Mouse (Mus musculus) neural tube, embryonic 15.5 days (tissue): ENCODE data around the gene Adamtsl1. TPM values are rescaled to one million over a fixed set of nuclear protein-coding genes. Genes with fewer than 3 reads are reported as not detected.

Experiments
- ATAC-seq: fragments of 200-750 bp; cut with Nextera tagmentation; 2 replicates; pipeline ENCODE4 v1.8.0; 2017; ENCODE audit warnings: mild to moderate bottlenecking, moderate TSS enrichment, moderate library complexity; ENCODE audit not compliant: low FRiP score
- H3K27ac ChIP-seq: fragments of 300-500 bp; sonication (generic); replicated peaks from 2 replicates; pipeline ENCODE4 v1.5.1; 2015; ENCODE audit warnings: mild to moderate bottlenecking, inconsistent platforms
- H3K27me3 ChIP-seq: fragments of 300-500 bp; sonication (generic); replicated peaks from 2 replicates; pipeline ENCODE4 v1.6.1; 2015; ENCODE audit warnings: inconsistent platforms
- H3K36me3 ChIP-seq: fragments of 300-500 bp; sonication (generic); 2 replicates; pipeline ENCODE4 v1.6.1; 2015; ENCODE audit warnings: inconsistent platforms
- H3K4me1 ChIP-seq: fragments of 300-500 bp; sonication (generic); 2 replicates; pipeline ENCODE4 v1.6.1; 2015; ENCODE audit warnings: inconsistent platforms
- H3K4me2 ChIP-seq: fragments of 300-500 bp; sonication (generic); 2 replicates; pipeline ENCODE4 v1.6.1; 2015; ENCODE audit warnings: inconsistent platforms, mild to moderate bottlenecking, moderate library complexity
- H3K4me3 ChIP-seq: fragments of 300-500 bp; sonication (generic); replicated peaks from 2 replicates; pipeline ENCODE4 v1.5.1; 2015; ENCODE audit warnings: mild to moderate bottlenecking, inconsistent platforms
- H3K9ac ChIP-seq: fragments of 300-500 bp; sonication (generic); replicated peaks from 2 replicates; pipeline ENCODE4 v1.6.1; 2015; ENCODE audit warnings: mild to moderate bottlenecking, inconsistent platforms
- H3K9me3 ChIP-seq: fragments of 300-500 bp; sonication (generic); replicated peaks from 2 replicates; pipeline ENCODE4 v1.6.1; 2016; ENCODE audit warnings: inconsistent platforms
- WGBS: fragments of 180-500 bp; shearing (Covaris S2); methylation state at CpG from one replicate; pipeline ENCODE4 v1.1.7; 2015; ENCODE audit warnings: mixed read lengths; 5-methylcytosine and 5-hydroxymethylcytosine counted together
- polyA plus RNA-seq: library from polyadenylated mRNA; unstranded; fragments of >200 nt; fragmentation: Nextera tagmentation; extraction: Ambion mirVana; gene quantifications from 2 replicates; pipeline ENCODE4 v1.2.1, GENCODE M21; 2015

Adamtsl1 gene
- polyA plus RNA-seq, 1 experiment from 2014 or later, result 13.0 TPM

DNA sequence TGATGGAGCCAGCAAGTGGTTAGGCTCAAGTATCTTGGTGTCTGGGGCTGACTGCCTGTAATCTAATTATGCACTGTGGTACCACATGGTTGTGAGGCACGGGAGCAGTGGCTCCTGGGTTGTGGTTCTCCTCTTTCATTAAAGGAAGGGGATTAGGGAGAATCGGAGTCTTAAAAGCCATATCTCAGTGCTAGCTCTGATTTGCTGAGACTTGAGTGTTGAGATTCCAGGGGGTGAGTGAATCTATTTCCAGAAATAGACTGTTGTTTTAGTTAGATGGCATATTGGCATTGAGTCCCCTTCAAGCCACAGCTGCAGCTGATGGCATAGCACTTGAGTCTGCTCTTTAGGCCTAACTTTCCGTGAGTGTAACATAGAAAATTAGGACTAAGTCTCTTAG is 877.2 kb downstream of the Adamtsl1 start:
- Histone ChIP-seq H3K27me3 (no peaks in the 10 kb centered on the region), H3K4me2 (no peak overlapping the region), H3K9me3 (no peaks in the 10 kb centered on the region), H3K4me3 (no peak overlapping the region), H3K36me3 (no peaks in the 10 kb centered on the region), H3K9ac (no peak overlapping the region), H3K27ac (no peak overlapping the region), H3K4me1 (no peaks in the 10 kb centered on the region)
- no peak for ATAC-seq
- 85% methylated on average over 3 of the region's 3 CpGs for WGBS

DNA sequence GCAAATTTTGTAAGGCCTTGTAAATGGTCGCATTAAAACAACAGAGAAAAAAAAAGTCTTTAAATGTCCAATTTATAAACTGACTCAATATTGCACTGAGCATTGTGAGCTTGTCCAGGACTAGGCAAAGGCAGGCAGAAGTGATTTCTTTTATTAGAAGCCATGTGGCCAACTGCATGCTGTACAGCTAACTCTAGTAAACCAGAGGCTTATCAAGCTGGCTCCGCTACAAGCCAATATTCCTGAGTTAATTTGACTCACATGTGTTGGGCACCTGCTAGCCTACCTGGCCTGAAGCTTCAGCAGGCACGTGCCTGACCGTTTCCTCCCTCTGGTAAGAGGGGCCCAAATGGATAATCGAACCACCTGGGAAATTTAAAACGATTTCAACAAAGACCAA is 881.7 kb downstream of the Adamtsl1 start:
- Histone ChIP-seq H3K36me3 (no peaks in the 10 kb centered on the region), H3K4me3 (no peak overlapping the region), H3K9me3 (no peaks in the 10 kb centered on the region), H3K4me2 (no peak overlapping the region), H3K27ac (no peak overlapping the region), H3K4me1 (0 out of 2 replicates have a peak, but pooled peaks cover 4% of the 10 kb centered on the region), H3K9ac (no peak overlapping the region), H3K27me3 (no peaks in the 10 kb centered on the region)
- ATAC-seq, result no peak
- WGBS, result 71% methylated on average over 6 of the region's 6 CpGs

DNA sequence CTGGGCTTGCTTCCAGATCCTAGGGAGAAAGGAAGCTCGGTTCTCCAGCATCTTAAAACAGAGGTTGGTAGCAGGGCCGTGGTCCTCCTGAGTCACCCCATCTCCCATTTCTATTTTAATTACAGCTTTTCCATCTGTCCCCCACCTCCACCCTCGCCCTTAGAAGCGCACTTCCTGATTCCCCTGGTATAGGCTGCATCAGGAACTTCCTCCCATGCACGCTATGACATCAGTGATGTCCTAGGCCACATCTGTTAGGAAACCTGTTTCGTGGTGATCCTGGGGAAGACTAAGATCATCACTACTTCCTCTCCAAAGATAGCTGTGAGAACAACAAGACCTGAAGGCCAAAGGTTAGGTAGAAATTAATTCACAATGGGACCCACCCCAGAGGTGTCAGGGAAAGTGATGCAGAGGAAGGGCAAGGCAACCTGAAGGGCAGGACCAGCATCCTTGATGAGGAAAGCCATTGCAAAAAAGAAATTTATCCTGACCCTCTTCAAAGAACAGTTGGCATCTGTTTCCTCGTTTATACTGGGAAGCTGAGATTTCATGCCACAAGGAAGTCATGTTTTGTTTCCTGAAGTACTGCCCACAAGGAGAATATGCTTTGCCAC is 882.8 kb downstream of the Adamtsl1 start:
- no peak overlapping the region for H3K4me3 ChIP-seq
- H3K36me3 ChIP-seq, result no peaks in the 10 kb centered on the region
- H3K4me2 ChIP-seq, result no peak overlapping the region
- H3K9me3 ChIP-seq, result no peaks in the 10 kb centered on the region
- H3K9ac ChIP-seq, result no peak overlapping the region
- no peak for ATAC-seq
- WGBS, result 72% methylated on average over 7 of the region's 7 CpGs
- H3K27ac ChIP-seq, result peak overlapping the region; percentile 23; the same call in 1 of the 2 replicates
- no peaks in the 10 kb centered on the region for H3K27me3 ChIP-seq
- 0 out of 2 replicates have a peak, but pooled peaks cover 4% of the 10 kb centered on the region for H3K4me1 ChIP-seq

DNA sequence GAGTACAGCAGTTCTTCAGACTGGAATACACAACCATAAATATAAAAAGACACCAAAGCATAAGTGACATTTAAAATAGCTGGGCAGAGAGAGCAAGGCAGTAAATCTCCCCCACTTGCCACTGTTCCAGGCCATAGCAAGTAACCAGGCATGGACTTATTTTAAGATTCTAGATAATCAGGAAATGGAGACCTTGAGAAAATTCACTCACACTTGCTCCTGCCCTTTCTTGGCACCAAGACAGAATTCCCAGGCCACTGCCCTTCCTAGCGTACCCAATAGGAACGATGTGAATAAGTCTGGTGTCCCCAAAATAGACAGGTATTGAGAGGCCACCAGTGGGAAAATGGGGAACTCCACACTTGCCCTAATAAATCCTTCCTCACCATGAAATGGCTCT is 883.5 kb downstream of the Adamtsl1 start:
- ATAC-seq, result peak; percentile 41; the same call in 1 of the 2 replicates
- Histone ChIP-seq H3K4me3 (no peak overlapping the region), H3K27ac (no peak overlapping the region; the same call in 1 of the 2 replicates), H3K4me2 (no peak overlapping the region), H3K36me3 (no peaks in the 10 kb centered on the region), H3K27me3 (no peaks in the 10 kb centered on the region), H3K4me1 (0 out of 2 replicates have a peak, but pooled peaks cover 4% of the 10 kb centered on the region), H3K9ac (no peak overlapping the region), H3K9me3 (no peaks in the 10 kb centered on the region)
- 16% methylated on average over 2 of the region's 2 CpGs for WGBS

DNA sequence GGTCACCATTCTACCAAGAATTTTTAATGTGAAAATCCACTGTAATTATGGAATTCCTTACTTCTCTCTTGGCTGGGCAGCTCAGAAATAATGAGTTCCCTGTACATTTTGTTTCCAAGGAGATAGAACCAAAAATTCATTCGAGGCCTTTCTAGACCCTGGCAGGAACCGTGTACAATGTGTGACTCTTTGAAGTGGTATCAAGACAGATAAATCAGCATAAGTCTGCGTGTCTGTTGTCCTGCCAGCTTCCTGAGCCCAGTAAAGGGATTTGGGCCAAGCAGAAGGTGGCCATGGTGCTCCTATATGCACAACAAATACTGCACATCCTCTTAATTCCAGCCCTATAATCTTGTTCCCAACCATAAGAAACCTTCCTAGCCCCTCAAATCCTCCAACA is 887.1 kb downstream of the Adamtsl1 start:
- WGBS, result 48% methylated on average over 3 of the region's 3 CpGs
- no peaks in the 10 kb centered on the region for H3K36me3 ChIP-seq
- H3K4me1 ChIP-seq, result 0 out of 2 replicates have a peak, but pooled peaks cover 4% of the 10 kb centered on the region
- no peaks in the 10 kb centered on the region for H3K27me3 ChIP-seq
- no peak overlapping the region for H3K27ac ChIP-seq
- H3K4me2 ChIP-seq, result no peak overlapping the region
- H3K4me3 ChIP-seq, result no peak overlapping the region
- H3K9ac ChIP-seq, result no peak overlapping the region
- ATAC-seq, result no peak
- H3K9me3 ChIP-seq, result no peaks in the 10 kb centered on the region

DNA sequence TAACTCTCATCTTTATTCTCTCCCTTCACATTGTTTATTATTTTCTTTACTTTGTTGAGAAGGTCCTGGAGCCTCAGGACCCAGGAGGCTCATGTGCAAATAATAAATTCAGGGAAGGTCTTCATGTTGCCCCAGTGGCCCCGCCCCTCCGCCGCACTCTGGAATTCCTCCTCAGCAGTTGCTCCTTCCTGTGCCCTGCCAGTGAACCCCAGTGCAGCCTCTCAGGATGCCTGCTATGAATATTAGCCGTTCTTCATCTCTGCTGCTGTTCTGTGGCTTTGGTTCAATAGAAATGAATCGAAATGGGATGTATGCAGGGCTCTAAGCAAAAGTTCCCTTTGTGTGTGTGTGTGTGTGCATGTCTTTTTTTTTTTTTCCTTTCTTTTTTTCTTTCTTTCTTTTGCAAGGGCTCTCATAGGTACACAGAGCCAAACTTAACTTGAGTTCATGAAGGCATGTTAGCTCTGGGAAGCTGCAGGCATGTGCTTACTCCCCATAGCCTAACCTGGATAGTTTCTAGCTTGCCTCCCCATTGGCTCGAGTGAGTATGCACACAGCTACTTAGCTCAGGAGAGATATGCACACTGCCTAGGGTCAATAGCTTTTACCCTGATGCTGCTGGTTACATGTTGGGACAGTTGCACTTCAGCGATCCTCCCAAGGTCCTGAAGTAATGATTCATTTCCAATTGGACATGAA is 892.7 kb downstream of the Adamtsl1 start:
- Histone ChIP-seq H3K27ac (no peak overlapping the region), H3K27me3 (no peaks in the 10 kb centered on the region), H3K9ac (no peak overlapping the region), H3K9me3 (no peaks in the 10 kb centered on the region), H3K4me3 (no peak overlapping the region), H3K4me2 (no peak overlapping the region), H3K36me3 (no peaks in the 10 kb centered on the region), H3K4me1 (0 out of 2 replicates have a peak, but pooled peaks cover 4% of the 10 kb centered on the region)
- ATAC-seq, result no peak
- WGBS, result 62% methylated on average over 7 of the region's 7 CpGs

DNA sequence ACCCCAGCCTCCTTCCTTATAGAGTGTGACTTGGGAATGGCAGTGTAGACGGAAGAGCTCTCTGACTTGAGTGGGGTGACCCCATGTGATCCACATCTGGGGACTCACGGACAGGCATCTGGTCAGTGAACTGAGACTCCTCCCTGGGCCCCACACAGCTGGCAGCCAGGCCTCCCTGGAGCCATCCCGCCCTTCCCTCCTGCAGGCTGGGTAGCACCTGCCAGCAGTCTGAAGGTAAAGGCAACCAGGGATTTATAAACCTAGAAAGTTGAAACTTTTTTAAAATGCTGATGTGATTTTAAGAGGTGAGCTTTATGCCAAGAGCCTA is 893.2 kb downstream of the Adamtsl1 start:
- Histone ChIP-seq H3K27ac (no peak overlapping the region), H3K36me3 (no peaks in the 10 kb centered on the region), H3K27me3 (no peaks in the 10 kb centered on the region), H3K9me3 (no peaks in the 10 kb centered on the region), H3K4me3 (no peak overlapping the region), H3K4me1 (0 out of 2 replicates have a peak, but pooled peaks cover 4% of the 10 kb centered on the region), H3K4me2 (no peak overlapping the region), H3K9ac (no peak overlapping the region)
- WGBS, result 69% methylated on average over 3 of the region's 3 CpGs
- ATAC-seq, result no peak

DNA sequence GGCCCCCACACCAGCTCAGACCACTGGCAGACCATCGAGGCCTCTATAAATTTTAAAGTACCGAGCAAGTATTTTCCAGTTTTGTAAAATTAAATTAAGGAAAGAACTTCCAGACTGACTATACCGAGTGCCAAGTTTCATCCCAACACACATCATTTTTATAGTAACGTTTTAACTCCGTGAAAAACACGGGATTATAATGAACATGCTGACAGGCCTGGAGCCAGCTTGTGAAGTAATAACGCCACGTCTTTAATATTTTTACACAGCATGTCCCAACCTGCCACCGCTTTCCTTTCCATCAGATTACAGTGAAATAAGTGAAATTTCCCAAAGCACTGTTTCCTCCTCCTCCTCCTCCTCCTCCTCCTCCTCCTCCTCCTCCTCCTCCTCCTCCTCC is 894.4 kb downstream of the Adamtsl1 start:
- H3K4me1 ChIP-seq, result 0 out of 2 replicates have a peak, but pooled peaks cover 4% of the 10 kb centered on the region
- no peak overlapping the region for H3K27ac ChIP-seq
- no peaks in the 10 kb centered on the region for H3K36me3 ChIP-seq
- H3K27me3 ChIP-seq, result no peaks in the 10 kb centered on the region
- ATAC-seq, result no peak
- no peak overlapping the region for H3K9ac ChIP-seq
- no peak overlapping the region for H3K4me2 ChIP-seq
- H3K9me3 ChIP-seq, result no peaks in the 10 kb centered on the region
- H3K4me3 ChIP-seq, result no peak overlapping the region
- WGBS, result 86% methylated on average over 9 of the region's 9 CpGs

DNA sequence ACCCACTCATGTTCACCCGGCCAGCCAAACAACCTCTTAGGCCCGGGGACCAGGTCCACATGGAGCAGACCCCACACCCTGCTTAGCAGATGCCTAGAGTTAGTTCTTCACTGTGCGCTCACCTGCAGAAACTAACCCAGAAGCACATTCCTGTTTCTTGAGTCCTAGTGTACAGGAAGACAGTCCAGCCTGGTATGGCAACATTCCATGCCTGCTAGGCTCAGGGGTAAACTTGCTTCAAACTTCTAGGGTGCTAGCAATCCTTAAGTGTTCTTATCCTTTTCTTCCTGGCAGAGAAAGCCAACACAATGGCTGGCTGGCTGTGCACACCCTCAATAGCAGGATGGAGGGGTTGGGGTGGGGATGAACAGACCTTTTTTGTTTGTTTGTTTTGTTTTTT is 897.0 kb downstream of the Adamtsl1 start:
- Histone ChIP-seq H3K36me3 (no peaks in the 10 kb centered on the region), H3K4me2 (no peak overlapping the region), H3K9ac (no peak overlapping the region), H3K27ac (no peak overlapping the region), H3K9me3 (no peaks in the 10 kb centered on the region), H3K4me3 (no peak overlapping the region), H3K4me1 (0 out of 2 replicates have a peak, but pooled peaks cover 4% of the 10 kb centered on the region), H3K27me3 (no peaks in the 10 kb centered on the region)
- no peak for ATAC-seq
- WGBS, result 96% methylated on average over 3 of the region's 3 CpGs

DNA sequence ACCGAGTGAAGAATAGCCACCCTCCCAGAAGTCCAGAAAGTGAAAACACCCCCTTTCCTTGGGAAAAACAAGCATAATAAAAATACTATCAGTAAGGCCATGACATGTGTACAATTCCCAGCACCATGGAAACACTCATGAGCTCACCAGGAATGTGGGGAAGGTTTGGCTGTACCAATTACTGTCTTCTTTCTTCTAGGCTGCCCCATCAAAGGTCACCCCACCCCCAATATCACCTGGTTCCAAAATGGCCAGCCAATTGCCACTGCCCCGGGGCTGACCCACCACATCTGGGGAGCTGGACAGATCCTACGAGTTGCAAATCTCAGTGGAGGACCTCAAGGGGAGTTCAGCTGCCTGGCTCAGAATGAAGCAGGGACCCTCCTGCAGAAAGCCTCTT is 899.4 kb downstream of the Adamtsl1 start:
- Histone ChIP-seq H3K9ac (no peak overlapping the region), H3K27ac (no peak overlapping the region; the same call in 1 of the 2 replicates), H3K4me1 (peaks cover 9% of the 10 kb centered on the region), H3K36me3 (no peaks in the 10 kb centered on the region), H3K9me3 (no peaks in the 10 kb centered on the region), H3K4me2 (no peak overlapping the region), H3K4me3 (no peak overlapping the region), H3K27me3 (no peaks in the 10 kb centered on the region)
- 7% methylated on average over 3 of the region's 3 CpGs for WGBS
- peak; percentile 68 for ATAC-seq

DNA sequence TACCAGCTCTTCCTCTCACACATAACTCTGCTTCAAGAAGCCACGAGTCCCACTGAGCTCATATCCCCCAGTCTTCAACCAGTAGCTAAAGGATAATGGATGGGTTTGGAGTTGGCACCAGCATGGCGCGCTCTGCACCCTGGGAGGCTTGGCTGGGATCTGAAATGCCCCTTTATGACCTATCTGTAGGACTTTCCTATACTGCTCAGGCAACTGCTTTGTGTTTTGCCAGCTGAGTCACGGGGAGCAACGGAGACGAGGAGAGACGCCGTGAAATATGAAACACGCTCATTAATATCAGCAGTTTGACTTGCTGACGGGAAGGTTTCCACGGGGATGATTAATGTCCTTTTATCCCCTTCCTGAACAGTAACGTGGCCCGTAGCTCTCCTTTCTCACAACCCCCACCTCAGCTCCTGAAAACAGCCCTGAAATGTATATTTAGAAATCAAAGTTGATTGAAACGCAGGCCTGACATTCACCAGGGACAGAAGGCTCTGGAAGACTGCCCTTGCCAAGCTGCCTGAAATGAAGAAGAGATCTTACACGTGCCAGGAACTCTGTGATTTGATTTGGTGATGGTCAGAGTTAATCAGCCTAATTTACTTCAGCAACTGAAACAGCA is 902.5 kb downstream of the Adamtsl1 start:
- H3K27me3 ChIP-seq, result no peaks in the 10 kb centered on the region
- no peaks in the 10 kb centered on the region for H3K36me3 ChIP-seq
- no peak overlapping the region for H3K4me2 ChIP-seq
- no peaks in the 10 kb centered on the region for H3K9me3 ChIP-seq
- ATAC-seq, result no peak
- no peak overlapping the region for H3K4me3 ChIP-seq
- WGBS, result 52% methylated on average over 15 of the region's 15 CpGs
- peaks cover 9% of the 10 kb centered on the region for H3K4me1 ChIP-seq
- H3K27ac ChIP-seq, result 0 out of 2 replicates have a peak overlapping the region, but pooled peaks have one; percentile 1
- no peak overlapping the region for H3K9ac ChIP-seq

DNA sequence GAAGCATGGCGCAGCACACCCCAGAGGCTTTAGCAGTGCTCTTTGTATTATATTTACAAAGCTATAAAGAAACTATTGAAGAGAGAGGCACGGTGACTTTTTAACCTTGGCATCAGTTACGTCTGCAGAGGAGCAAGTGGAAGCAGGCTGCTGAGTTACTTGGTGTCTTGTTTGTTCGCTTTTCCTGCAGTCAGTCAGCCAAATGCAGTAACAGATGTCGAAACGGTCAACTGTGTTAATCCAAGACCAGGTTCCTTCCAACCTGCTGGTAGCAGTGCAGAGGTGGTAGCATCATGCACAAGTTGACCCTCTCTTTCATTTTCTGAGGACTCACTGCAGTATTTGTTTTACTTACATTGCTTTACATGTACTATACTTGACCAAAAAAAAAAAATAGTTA is 908.6 kb downstream of the Adamtsl1 start:
- Histone ChIP-seq H3K9me3 (no peaks in the 10 kb centered on the region), H3K27ac (no peak overlapping the region), H3K4me1 (0 out of 2 replicates have a peak, but pooled peaks cover 3% of the 10 kb centered on the region), H3K9ac (no peak overlapping the region), H3K36me3 (no peaks in the 10 kb centered on the region), H3K4me3 (no peak overlapping the region), H3K27me3 (no peaks in the 10 kb centered on the region), H3K4me2 (no peak overlapping the region)
- ATAC-seq, result no peak
- 50% methylated on average over 6 of the region's 6 CpGs for WGBS
